Mouse (Mus musculus) spleen, adult 2 months (tissue): ENCODE measurements around the gene Gm10717. TPM values are rescaled to one million over a fixed set of nuclear protein-coding genes. Genes with fewer than 3 reads are reported as not detected.

Experiments
- polyA plus RNA-seq: library from polyadenylated mRNA; depleted of rRNA; stranded (reverse); fragments of >200 nt; gene quantifications from 2 replicates; pipeline ENCODE4 v1.2.3, GENCODE M21; 2012; rRNA removed

Gm10717 gene
- polyA plus RNA-seq, 1 experiment = not detected

Other genes with a start within 250 kb of the Gm10717 start
- not detected in 2 replicates for gene Gm10722, start 24.5 kb upstream of the Gm10717 start, polyA plus RNA-seq
- gene Gm11168, start 22.1 kb upstream of the Gm10717 start, polyA plus RNA-seq = not detected in 2 replicates
- not detected in 2 replicates for gene Gm10721, start 12.3 kb upstream of the Gm10717 start, polyA plus RNA-seq
- not detected in 2 replicates for gene Gm10720, start 9.8 kb upstream of the Gm10717 start, polyA plus RNA-seq
- not detected in 2 replicates for gene Gm10719, start 8.0 kb upstream of the Gm10717 start, polyA plus RNA-seq
- gene Gm10718, start 1.9 kb upstream of the Gm10717 start, polyA plus RNA-seq = not detected in 2 replicates
- not detected in 2 replicates for gene Gm17535, start 9.2 kb downstream of the Gm10717 start, polyA plus RNA-seq
- gene Gm10715, start 11.5 kb downstream of the Gm10717 start, polyA plus RNA-seq = not detected in 2 replicates